In genomic region chr8:47005676-47006075, GRCm38 (mm10) we compare ENCODE assay signal across 10 mouse cellular contexts. TPM values are rescaled to one million over a fixed set of nuclear protein-coding genes. Genes with fewer than 3 reads are reported as not detected.
"Had no signal": no experiment of that assay in that cellular context is flagged by ENCODE, and none has a peak within 500 bp of the region (broad histone marks: within the 10 kb centered on the region; RNA-seq: fewer than 3 reads in every experiment).

No protein-coding gene starts in this region.

- DNase-seq: kidney, adult 11 months; kidney, adult 9 months; kidney, postnatal 4 days; lung, embryonic 14.5 days; lung, postnatal 10 days; lung, postnatal 4 days; retina, postnatal 1 day; right cerebral cortex, postnatal 25 days; thymus, postnatal 36 days had no signal

RNA-seq across cellular contexts. Expression of gene Enpp6, which starts 19.0 kb away (rescaled TPM):
- total RNA-seq: megakaryocyte, adult 5-6 weeks had no signal
